Mouse (Mus musculus) ES-E14 (cell line): ENCODE data around the gene Enah.

ENCODE experiments used
- CHD2 ChIP-seq: IDR thresholded peaks from 2 replicates; pipeline ENCODE4 v1.6.1; 2014; ENCODE audit warnings: mild to moderate bottlenecking, low read depth, low read length, inconsistent platforms
- HCFC1 ChIP-seq: IDR thresholded peaks from 2 replicates; pipeline ENCODE4 v1.6.1; 2012; ENCODE audit warnings: low read length, inconsistent platforms, borderline replicate concordance; ENCODE audit not compliant: insufficient read depth
- ZNF384 ChIP-seq: IDR thresholded peaks from 2 replicates; pipeline ENCODE4 v1.6.1; 2012; ENCODE audit warnings: low read depth, low read length, inconsistent platforms

GRCm38 (mm10) chr1:181951266-181951665 lies 68.5 kb downstream of the Enah start:
- no peak for TF ChIP-seq CHD2
- TF ChIP-seq ZNF384, result no peak
- no peak for TF ChIP-seq HCFC1
